Mouse (Mus musculus) kidney, adult 8-10 months (tissue): ENCODE measurements around the gene Rnf212b.
A peak's percentile ranks its signal among the peaks of the same experiment; 100 is the strongest.

Source experiments
- DNase-seq, 2 experiments: peaks; one replicate each; pipeline ENCODE4 v3.0.0; 2022

The Rnf212b gene

GRCm38 (mm10) chr14:54875844-54876538 lies 62.0 kb downstream of the Rnf212b start:
- DNase-seq = peak in 1 of 2 experiments; percentile 28

DNA sequence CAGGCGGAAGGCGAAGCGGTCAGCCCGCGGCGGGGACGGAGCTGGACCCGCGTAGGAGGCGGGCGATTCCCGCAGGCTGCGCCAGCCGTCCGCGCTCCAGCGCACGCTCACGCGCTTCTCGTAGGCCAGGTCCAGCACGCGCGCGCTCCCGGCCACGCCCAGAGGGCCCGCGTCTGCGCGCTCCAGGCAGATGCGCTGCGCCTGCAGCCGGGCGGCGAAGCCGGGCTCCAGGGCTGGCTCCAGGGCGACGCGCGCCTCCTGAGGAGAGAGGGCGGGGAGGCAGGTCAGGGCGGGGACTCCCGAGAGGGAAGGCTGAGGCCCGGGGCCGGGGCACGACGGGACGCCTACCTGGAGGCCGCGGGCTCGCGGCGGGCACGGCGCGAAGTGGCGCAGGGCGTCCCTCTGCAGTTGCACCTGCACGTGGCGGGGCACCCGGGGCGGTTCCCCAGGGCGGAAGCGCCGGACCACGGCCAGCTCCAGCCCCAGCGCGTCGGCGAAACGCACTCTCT lies 62.7 kb downstream of the Rnf212b start:
- DNase-seq = peak; percentile 89 to 91

DNA sequence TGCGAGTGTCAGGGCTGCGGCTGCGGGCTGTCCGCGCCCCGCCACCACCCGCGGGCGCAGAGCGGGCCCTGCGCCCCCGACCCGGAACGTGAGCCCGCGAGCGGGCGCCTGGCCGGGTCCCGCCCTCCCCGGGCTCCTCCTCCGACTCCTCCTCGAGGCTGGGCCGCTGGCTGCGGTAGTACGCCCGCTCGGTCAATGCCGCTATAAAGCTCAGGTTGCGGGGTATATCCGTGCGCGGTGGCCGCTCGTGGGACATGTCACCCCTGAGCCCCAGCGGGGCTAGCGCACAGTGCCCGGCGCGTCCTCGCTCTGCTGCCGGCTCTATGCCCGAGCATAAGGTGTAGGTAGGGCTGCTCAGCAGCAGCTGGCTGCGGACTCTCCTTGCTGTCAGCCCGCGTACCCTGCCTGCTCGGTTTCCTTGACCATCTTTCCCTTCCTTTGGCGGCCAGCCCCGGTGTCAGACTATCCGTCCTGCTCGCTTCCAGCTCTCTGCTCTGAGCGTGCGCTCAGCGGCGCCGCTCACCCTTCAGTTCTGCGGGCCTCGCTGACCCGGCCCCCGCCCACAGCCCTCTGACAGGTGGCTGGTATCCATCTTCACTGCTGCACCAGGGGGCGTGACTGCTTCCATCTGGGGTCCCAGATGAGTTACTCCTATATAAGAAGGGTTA lies 63.2 kb downstream of the Rnf212b start, which contains the start of gene Ppp1r3e:
TSS of gene Ppp1r3e (minus strand) at position 503 of the 668 bp plus-strand sequence.
- peak in 1 of 2 experiments; percentile 75 for DNase-seq

DNA sequence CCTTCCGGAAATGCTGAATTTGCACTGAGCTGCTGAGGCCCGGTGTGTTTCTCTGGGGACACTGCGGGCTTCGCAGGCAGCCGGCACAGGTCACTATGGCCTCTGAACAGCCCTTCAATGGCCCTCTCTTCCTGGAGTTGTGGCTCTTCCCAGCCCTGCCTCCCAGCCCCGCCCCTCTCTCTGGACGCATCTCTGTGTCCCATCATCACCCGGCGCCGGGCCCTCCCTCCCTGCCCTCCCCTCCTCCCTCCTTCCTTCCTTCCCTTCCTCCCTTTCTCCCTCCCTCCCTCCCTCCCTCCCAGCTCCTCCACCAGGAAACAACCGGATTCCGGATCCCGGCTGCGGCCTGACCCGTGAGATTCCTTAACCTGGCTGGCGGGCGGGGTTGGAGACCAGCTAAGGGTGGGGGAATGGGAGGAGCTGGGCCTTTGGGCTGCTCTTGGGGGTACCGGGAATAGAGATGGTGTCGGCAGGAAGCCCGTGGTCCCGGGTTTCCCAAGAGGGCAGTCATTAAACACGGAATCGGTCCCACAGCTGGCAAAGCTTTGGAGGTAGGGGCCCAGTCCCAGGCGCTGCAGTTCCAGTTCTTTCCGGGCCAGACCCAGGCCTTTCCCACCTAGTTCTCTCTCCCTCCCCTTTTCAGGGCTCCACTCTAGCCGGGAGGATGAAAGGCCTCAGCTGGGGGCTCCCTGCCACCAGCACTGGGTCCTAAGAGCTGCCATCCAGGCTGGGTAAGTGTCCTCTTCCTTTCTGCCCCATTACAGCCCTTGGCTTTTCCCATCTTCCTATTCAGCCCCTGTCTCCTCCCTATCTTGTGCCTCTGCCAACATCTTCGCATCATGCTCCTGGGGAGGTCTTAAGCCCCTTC lies 69.4 kb downstream of the Rnf212b start, which contains the start of the genes Bcl2l2 and Gm20521:
TSS of gene Bcl2l2 (plus strand) at position 224 of the 868 bp plus-strand sequence.
TSS of gene Gm20521 (plus strand) at position 288 of the 868 bp plus-strand sequence.
- peak; percentile 85 to 88 for DNase-seq

DNA sequence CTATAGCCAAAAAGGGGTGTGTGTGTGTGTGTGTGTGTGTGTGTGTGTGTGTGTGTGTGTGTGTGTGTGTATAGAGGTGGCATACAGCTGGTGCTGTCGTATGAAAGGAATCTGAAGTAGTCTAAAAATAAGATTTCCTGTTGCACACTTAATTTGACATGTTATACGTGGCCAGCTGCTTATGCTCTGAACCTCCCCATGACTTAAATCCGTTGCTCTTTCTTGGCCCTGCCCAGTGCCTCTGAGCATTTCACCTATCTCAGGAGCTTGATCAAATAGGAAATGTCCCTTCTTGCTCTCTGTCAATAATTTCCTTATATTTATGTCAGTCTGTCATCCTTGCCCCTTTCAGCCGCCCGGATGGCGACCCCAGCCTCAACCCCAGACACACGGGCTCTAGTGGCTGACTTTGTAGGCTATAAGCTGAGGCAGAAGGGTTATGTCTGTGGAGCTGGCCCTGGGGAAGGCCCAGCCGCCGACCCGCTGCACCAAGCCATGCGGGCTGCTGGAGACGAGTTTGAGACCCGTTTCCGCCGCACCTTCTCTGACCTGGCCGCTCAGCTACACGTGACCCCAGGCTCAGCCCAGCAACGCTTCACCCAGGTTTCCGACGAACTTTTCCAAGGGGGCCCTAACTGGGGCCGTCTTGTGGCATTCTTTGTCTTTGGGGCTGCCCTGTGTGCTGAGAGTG lies 70.2 kb downstream of the Rnf212b start:
- no peak for DNase-seq

DNA sequence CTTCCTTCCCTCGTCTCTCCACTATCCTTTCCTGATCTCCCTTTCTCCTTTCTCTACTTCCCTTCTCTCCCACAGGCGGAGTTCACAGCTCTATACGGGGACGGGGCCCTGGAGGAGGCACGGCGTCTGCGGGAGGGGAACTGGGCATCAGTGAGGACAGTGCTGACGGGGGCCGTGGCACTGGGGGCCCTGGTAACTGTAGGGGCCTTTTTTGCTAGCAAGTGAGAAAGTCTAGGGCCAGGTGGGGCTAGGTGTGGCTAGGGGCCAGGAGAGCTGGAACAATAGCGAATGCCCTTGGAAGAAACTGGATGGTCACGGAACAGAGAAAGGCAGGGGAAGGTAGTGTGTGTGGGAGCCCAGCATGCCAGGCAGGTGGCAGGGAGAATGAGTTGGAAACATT lies 71.4 kb downstream of the Rnf212b start:
- DNase-seq = no peak

DNA sequence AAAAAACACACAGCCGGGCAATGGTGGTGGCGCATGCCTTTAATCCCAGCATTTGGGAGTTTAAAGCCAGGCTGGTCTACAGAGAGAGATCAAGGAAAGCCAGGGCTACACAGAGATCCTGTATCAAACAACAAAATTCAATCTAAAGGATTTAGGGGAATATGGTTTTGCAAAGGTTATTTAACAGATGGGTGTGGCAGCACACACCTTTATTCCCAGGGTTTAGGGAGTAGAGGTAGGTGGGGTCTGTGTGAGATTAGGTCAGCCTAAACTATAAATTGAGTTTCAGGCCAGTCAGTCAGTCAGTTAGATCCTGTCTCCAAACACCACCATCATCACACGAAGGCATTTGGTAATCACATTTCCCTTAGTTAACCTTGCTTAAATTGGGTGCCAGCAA lies 78.3 kb downstream of the Rnf212b start, which contains the start of gene Pabpn1:
TSS of gene Pabpn1 (plus strand) at position 301 of the 400 bp plus-strand sequence.
- no peak for DNase-seq

DNA sequence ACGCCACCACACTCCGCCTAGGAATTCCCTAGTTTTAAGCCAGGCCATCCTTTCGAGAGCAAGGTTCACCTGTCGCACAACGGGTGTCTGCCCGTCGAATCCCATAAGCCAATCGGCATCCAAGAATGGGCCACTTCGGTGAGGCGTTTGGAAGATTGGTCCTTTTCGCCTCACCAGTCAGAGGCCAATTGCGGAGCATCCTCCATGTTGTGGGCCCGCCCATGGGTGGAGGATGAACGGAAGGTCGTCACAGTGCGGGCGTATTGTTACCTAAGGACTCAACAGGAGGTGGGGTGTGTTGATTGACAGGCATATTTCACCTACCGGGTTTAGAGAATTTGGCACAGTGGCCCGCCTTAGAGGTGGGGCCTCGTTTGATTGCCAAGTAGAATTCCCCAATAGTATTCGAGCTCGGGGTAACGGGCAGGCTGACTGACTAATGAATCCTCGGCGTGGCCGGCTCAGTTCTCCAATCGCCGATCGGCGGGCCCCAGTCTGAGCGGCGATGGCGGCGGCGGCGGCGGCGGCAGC lies 79.8 kb downstream of the Rnf212b start:
- DNase-seq = peak; percentile 99 to 100

GRCm38 (mm10) chr14:54894296-54895151 lies 80.6 kb downstream of the Rnf212b start:
- DNase-seq = peak; percentile 59 to 60

- DNase-seq = no peak
These were observed 83.5 kb downstream of the Rnf212b start for GRCm38 (mm10) chr14:54897445-54897844.

- peak; percentile 78 to 80 for DNase-seq
These were observed 86.4 kb downstream of the Rnf212b start for GRCm38 (mm10) chr14:54900383-54900782.

DNA sequence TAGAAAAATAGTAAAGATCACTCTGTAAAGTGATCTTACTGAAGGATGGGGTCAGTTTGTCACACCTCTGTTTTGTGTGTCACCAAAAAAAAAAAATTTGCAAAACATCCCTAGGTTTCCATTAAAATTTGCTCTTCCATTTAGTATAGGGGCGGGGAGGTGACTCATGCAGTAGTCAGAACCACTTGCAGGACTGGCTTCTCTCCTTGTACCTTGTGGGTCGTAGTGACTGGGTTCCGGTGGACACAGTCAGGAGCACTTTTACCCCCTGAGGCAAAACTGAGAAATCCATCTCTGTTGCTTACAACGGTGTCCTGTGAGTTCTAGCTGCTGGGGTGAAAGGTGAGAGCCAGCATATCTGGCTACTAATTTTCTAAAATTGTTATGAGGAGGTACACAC lies 89.7 kb downstream of the Rnf212b start:
- no peak for DNase-seq
